Mouse (Mus musculus) heart, adult 8-10 months (tissue): ENCODE data around the gene Adgrb2. TPM values are rescaled to one million over a fixed set of nuclear protein-coding genes. Genes with fewer than 3 reads are reported as not detected.
A peak's percentile ranks its signal among the peaks of the same experiment; 100 is the strongest.

Experiments
- DNase-seq: peaks from one replicate; pipeline ENCODE4 v3.0.0; 2022; ENCODE audit warnings: low spot score
- total RNA-seq, 4 experiments: library from RNA; stranded (reverse); gene quantifications; 2 replicates each; pipeline ENCODE4 v1.2.4; 2022

Adgrb2 gene
- total RNA-seq, 4 experiments from 2014 or later: 1.7 to 2.3 (median 1.9) TPM

GRCm38 (mm10) chr4:130031146-130031545 lies 46.5 kb downstream of the Adgrb2 start:
- no peak for DNase-seq

DNA sequence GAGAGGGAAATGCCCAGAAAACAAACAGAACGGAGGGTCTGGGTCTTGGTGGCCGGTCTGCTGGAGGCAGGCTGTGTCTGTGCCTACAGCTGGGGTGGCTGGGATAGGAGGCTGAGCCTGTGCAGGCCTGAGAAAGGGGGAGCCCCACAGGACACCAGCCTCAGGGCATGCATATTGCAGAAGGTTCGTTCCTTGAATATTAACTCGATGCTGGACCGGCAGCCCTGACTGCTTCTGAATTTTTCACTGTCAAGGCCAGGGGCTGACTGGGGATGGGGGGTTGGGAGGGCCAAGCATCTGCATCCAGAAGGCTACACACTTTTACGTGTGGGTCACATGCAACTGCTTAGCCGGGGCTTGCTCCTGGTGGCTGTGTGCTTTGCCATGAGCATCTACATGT lies 48.8 kb downstream of the Adgrb2 start:
- DNase-seq: no peak

GRCm38 (mm10) chr4:130036112-130036511 lies 51.4 kb downstream of the Adgrb2 start:
- peak; percentile 19 for DNase-seq

GRCm38 (mm10) chr4:130036573-130037401 lies 52.1 kb downstream of the Adgrb2 start:
- DNase-seq: peak; percentile 64

GRCm38 (mm10) chr4:130039351-130039750 lies 54.7 kb downstream of the Adgrb2 start:
- DNase-seq: no peak

DNA sequence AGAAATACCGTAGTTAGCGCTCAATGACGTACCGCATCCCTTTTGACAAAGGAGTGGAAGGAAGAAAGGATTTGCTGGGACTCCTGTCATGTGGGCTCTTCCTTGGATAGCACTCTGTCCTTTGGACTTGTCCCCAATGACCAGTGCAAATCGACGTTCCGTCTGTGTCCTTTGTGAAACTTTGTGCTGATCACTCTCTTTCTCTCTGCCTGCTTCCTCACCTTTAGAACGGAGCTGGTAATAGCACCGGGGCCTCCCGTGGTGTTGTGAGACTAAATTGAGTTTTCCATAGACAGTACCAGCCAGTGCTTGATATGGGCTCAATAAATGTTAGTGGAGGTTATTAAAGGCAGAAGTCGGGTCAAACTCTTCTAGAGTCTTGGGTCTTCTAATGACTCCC lies 56.4 kb downstream of the Adgrb2 start:
- no peak for DNase-seq

- no peak for DNase-seq
Measured at GRCm38 (mm10) chr4:130044211-130044610, 59.5 kb downstream of the Adgrb2 start.

DNA sequence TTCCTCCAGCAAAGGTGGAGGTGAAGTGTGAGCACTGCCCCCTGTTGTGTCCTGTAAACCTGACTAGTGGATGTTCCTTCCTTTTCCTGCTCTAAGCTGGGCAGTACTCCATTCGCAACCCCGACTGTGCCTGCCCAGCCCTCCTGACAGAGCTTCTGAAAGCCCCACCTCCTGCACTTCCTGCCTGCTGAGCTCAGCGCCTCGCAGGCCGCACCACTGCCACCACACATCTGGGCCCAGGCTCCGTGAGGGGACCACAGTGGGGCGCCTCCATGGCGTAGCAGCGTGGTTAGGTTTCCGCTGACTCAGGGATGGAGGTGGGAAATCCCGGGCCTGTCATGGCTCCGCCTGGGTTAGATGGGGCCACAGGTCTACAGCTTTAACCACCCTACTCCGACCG lies 60.9 kb downstream of the Adgrb2 start:
- DNase-seq: peak; percentile 51

GRCm38 (mm10) chr4:130047331-130048202 lies 62.9 kb downstream of the Adgrb2 start, which contains the start of gene Col16a1:
Gene Col16a1, plus strand, starts transcription at chr4:130047840.
- peak; percentile 90 for DNase-seq

- no peak for DNase-seq
Measured at GRCm38 (mm10) chr4:130048203-130048479, 63.5 kb downstream of the Adgrb2 start.

DNA sequence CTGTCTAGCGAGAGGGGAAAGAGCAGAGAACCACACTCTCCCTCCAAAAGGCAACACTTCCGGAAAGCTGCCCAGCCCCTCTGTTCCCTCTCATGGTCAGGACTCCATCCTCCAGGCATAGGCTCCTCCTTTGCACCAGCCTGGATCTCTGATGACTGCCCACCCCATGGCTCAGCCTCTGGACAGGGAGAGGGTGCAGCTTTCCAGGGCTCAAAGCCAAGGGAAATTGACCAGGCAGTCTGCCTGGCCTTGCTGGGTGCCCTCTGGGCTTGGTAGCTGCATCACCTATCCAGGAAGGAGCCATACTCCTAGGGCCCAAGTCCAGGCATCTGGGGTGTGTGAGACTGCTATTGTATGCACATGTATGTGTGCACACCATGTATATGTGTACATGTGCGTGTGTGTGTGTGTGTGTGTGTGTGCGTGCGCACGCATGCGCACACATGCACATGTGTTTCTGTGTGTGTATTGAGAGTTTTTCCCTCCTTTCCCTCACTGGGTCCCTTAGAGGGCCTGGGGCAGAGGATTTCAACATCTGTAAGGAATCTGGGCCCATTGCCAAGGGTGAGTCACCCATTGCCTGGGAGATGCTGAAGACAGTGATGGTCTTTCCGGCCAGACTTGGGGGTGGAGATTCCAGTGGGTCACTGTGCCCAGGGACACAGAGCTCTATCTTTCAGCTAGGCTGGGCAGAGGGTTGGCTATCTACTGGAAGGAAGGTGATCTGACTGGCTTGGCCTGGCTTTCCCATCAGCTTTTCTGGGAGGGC lies 65.6 kb downstream of the Adgrb2 start:
- peak; percentile 55 for DNase-seq

GRCm38 (mm10) chr4:130052283-130052682 lies 67.6 kb downstream of the Adgrb2 start:
- no peak for DNase-seq

DNA sequence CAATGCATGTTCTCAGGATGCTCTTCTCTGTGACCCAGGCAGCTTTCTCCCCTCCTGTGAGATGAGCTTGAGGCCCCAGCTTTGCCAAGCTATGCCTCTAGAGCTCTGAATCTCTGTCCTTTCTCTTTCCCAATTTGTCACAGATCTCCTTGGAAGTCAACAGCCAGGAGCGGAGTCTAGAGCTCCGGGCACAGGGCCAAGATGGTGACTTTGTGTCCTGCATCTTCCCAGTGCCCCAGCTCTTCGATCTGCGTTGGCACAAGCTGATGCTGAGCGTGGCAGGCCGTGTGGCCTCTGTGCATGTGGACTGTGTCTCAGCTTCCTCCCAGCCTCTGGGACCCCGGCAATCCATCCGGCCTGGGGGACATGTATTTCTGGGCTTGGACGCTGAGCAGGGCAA lies 68.4 kb downstream of the Adgrb2 start:
- no peak for DNase-seq

DNA sequence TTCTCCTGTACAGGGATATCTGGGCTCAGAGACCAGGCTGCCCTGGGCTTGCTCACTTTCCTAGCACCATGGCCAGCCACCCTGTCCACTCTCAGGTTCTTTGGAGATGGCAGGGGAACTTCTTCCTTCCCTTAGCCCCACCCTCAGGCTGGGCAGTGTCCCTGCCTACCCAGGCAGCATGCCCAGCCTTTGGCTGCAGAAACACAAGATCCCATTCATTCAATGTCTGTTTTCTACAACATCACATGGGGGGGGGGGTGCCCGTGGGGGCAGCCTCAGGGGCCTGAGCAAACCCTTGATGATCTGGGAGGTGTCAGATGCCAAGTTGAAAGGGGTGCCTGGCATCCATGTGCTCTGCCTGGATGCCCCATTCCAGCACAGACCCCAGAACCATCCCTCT lies 70.1 kb downstream of the Adgrb2 start:
- DNase-seq: no peak

DNA sequence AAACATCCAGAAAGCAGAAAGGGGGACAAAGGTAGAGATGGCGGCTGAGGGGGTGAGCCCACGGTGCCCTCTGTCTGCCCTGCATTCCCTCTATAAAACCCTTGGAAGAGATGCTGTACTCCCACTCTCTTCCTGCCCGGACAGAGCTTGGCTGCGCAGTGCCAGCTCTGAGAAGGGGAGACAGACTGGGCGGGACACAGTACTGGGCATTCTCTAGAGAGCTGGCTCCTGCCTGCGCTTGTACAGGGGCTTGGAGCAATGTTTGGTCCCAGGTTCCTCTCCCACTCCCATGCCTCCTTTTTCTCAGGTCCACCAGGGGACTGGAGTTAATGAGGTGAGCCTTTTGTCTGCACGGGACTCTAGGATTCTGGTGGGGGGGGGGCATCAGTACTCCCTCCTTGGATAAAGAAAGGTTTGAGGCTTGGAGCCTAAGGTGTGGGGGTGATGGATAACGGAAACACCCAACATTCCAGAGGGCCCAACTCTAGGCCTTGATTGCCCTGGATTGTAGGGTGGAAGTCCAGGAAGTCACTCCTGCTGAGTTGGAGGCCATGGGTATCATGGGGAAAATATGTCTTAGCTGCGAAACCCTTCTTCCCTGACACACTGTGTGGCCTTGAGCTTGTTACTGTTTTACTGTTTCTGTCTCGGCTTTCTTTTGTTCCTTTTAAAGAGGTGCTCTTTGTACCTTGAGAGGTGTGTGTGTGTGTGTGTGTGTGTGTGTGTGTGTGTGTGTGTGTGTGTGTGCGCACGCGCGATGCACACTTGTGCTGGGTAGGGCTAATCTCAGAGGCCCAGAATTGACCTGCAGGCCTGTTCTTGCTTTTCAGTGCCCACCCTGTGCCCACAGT lies 70.7 kb downstream of the Adgrb2 start:
- no peak for DNase-seq

DNA sequence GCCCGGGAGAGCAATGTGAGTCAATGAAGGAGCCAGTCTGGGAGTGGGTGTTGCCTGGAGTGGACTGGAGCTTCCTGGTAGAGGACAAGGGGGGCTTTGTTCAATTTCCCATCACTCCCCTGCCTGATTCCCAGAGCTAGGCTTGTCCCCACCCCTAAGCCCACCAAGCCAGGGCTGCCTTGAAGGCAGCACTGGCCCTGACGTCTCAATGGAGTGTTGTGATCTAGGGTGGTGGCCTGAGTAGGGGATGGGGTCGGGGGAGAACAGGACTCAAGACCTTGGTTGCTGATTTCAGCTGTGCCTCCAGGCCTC lies 71.3 kb downstream of the Adgrb2 start:
- no peak for DNase-seq

DNA sequence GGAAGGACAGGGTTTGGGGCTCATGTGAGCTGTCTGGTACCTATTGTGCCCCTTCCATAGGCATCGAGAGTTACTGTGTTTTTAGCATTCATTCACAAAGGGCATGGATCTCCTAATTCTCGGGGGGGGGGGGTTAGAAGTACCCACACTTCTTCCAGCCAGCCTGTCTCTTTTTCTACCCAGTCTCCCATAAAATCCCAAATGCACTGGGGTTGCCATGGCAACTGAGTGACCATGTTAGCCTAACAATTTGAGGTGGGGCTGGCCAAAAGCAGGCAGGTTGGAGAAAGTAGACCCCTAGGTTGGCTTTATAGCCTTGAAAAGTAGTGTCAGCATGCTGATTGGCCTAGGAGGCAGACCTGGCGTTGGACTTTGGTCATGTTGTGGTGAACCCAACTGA lies 71.8 kb downstream of the Adgrb2 start:
- no peak for DNase-seq

GRCm38 (mm10) chr4:130060937-130061336 lies 76.3 kb downstream of the Adgrb2 start:
- no peak for DNase-seq

DNA sequence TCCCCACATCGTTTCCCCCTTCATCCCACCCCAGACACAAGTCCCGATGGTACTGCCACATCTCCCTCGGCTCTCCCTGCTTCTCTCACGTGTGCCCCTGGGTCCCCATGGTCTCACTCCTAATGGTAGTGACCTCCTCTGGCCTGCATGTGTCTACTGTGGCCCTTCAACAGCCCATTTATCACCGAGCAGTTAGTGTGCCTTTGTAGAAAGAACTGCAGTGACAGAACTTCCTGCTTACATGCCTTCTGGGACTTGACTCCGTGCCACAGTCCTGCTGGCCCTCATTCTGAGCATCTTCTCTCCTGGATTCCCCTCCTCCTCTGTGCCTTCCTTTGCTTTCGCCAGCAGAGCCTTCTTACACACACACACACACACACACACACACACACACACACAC lies 78.5 kb downstream of the Adgrb2 start:
- no peak for DNase-seq

DNA sequence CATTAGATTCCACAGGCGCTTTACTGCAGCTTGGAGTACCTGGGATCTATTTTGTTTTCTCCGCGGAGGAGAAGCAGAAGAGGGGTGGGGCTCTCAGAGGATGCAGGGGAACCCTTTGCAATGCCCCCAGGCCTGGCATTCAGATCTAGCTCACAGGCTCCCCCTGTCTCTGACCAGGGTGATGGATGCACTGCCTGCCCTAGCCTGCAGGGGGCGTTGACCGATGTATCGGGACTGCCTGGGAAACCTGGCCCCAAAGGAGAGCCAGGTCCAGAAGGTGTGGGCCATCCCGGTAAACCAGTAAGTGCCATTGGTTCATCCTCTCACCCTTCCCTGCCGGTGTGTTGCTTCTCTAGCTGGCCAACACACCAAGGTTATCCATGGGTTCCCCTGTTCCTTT lies 82.1 kb downstream of the Adgrb2 start:
- no peak for DNase-seq

DNA sequence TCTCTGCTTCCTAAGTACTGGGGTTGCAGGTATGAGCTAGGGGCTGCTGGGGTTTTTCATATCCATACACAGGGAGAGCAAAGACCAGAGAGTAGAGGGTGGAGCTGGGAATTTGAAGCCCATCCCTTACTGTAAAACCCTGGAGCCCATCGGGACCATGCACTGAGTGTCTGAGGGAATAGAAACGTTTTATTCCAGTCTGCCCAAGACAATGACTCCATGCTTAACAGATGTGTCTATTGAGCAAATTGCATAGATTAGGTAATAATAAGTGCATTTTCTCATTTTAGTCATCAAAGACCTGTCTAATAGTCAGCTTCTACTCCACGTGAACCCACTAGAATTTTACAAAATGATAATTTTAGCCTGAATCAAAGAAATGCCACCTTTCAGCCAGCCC lies 85.9 kb downstream of the Adgrb2 start:
- no peak for DNase-seq
